22 mouse cellular contexts compared by ENCODE assay signal in the genomic region with DNA sequence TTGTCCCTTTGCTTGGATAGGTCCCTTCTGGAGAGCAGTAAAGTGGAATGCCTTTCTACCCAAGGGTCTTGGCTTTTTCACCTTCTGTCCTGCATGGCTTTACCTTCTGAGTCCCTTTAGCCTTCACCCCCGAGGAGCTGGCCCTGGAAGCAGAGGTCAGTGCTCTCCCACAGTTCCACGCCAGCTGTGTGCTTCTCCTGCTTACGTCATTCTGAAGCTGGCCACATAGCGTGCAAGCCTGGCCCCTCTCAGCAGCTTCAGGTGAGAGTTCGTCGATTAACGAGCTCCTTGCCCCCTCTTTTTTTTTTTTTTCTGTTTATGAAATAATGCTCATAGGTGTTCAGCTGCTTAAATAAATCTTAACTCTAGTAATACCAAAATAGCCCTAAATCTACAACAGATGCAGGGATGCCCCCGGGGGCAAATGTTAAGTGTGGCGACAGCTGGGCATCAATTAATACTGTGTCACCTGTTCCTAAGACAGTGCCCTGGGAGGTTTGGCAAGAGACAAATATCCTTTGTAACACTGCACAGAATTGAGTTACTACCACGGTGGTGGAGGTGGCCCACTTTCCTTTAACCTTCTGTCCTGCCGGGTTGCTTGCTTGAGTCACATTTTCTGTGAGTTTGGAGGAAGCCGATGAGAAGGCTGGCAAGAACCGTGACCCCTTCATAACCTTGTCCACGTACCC.
DNase-seq lines count a peak whose midpoint lies in the region; ATAC-seq and TF ChIP-seq lines count a peak whose summit lies in the region.
"Had no signal": no experiment of that assay in that cellular context is flagged by ENCODE, and none has a peak within 500 bp of the region (broad histone marks: within the 10 kb centered on the region; RNA-seq: fewer than 3 reads in every experiment).

No protein-coding gene starts in this region.

- no peak for ATAC-seq in hindbrain, postnatal 0 days
- peak; percentile 41; the same call in 1 of the 2 replicates for ATAC-seq in limb, embryonic 12.5 days (ENCODE audit: insufficient number of reproducible peaks, insufficient read depth, low FRiP score, low TSS enrichment, low read depth)
- ATAC-seq: CD4-positive, CD25-positive, alpha-beta regulatory T cell, adult 4 months; hindbrain, embryonic 16.5 days; intestine, postnatal 0 days had no signal

- no peaks in the 10 kb centered on the region for H3K27me3 ChIP-seq in hindbrain, embryonic 10.5 days (ENCODE audit: insufficient read depth, poor library complexity, severe bottlenecking)
- no peaks in the 10 kb centered on the region for H3K27me3 ChIP-seq in hindbrain, postnatal 0 days (ENCODE audit: insufficient read depth, low read length)
- no peaks in the 10 kb centered on the region for H3K27me3 ChIP-seq in embryonic facial prominence, embryonic 10.5 days (replicated peaks; ENCODE audit: low read depth, poor library complexity, severe bottlenecking)
- peaks cover 14% of the 10 kb centered on the region for H3K27me3 ChIP-seq in limb, embryonic 12.5 days
- H3K27me3 ChIP-seq in thymus, adult 2 months (ENCODE audit: control insufficient read depth, insufficient read depth, low read length) = no peaks in the 10 kb centered on the region
- H3K27me3 ChIP-seq: forebrain, embryonic 13.5 days; heart, embryonic 13.5 days; liver, embryonic 15.5 days had no signal

- no peaks in the 10 kb centered on the region for H3K9me3 ChIP-seq in hindbrain, embryonic 10.5 days
- no peaks in the 10 kb centered on the region for H3K9me3 ChIP-seq in hindbrain, postnatal 0 days (ENCODE audit: low read length)
- H3K9me3 ChIP-seq in embryonic facial prominence, embryonic 10.5 days = no peaks in the 10 kb centered on the region
- H3K9me3 ChIP-seq in limb, embryonic 12.5 days = no peaks in the 10 kb centered on the region
- H3K9me3 ChIP-seq: forebrain, embryonic 13.5 days; heart, embryonic 13.5 days; liver, embryonic 15.5 days had no signal

- no peak overlapping the region for H3K9ac ChIP-seq in hindbrain, postnatal 0 days (replicated peaks; ENCODE audit: low read length)
- H3K9ac ChIP-seq in limb, embryonic 12.5 days (replicated peaks) = no peak overlapping the region
- H3K9ac ChIP-seq: forebrain, embryonic 13.5 days; heart, embryonic 13.5 days; liver, embryonic 15.5 days had no signal

- 64% methylated on average over 14 of the region's 14 CpGs for WGBS in hindbrain, embryonic 10.5 days
- WGBS in hindbrain, postnatal 0 days = 68% methylated on average over 14 of the region's 14 CpGs
- 43% methylated on average over 14 of the region's 14 CpGs for WGBS in embryonic facial prominence, embryonic 10.5 days
- WGBS in limb, embryonic 12.5 days = 11% methylated on average over 14 of the region's 14 CpGs
- WGBS in thymus, adult 2 months = 96% methylated on average over 14 of the region's 14 CpGs

- H3K4me3 ChIP-seq in hindbrain, embryonic 10.5 days = no peak overlapping the region
- H3K4me3 ChIP-seq in hindbrain, postnatal 0 days (ENCODE audit: low read length) = no peak overlapping the region
- H3K4me3 ChIP-seq in embryonic facial prominence, embryonic 10.5 days = no peak overlapping the region
- no peak overlapping the region for H3K4me3 ChIP-seq in limb, embryonic 12.5 days (replicated peaks)
- no peak overlapping the region for H3K4me3 ChIP-seq in thymus, adult 2 months (ENCODE audit: control insufficient read depth, insufficient read depth, low read length)
- H3K4me3 ChIP-seq: forebrain, embryonic 13.5 days; heart, adult 2 months; heart, embryonic 13.5 days; liver, embryonic 15.5 days had no signal

- no peak for TF ChIP-seq CTCF in hindbrain, postnatal 0 days (IDR thresholded peaks at IDR 0.05; ENCODE audit: low read depth)
- no peak for TF ChIP-seq CTCF in thymus, adult 2 months (IDR thresholded peaks at IDR 0.05; ENCODE audit: borderline replicate concordance, control insufficient read depth, extremely low read depth, insufficient read depth, low read length, poor library complexity)

- peaks cover 31% of the 10 kb centered on the region for H3K4me1 ChIP-seq in hindbrain, embryonic 10.5 days (replicated peaks)
- no peaks in the 10 kb centered on the region; the same call in 1 of the 2 replicates for H3K4me1 ChIP-seq in hindbrain, postnatal 0 days (ENCODE audit: insufficient read depth, low read length)
- peaks cover 61% of the 10 kb centered on the region for H3K4me1 ChIP-seq in embryonic facial prominence, embryonic 10.5 days
- peaks cover 62% of the 10 kb centered on the region for H3K4me1 ChIP-seq in limb, embryonic 12.5 days (replicated peaks)
- H3K4me1 ChIP-seq in thymus, adult 2 months (replicated peaks; ENCODE audit: control insufficient read depth, insufficient read depth, low read length) = no peaks in the 10 kb centered on the region
- H3K4me1 ChIP-seq: liver, embryonic 15.5 days had no signal

- 0 out of 2 replicates have a peak overlapping the region, but pooled peaks have one; percentile 35 for H3K27ac ChIP-seq in hindbrain, embryonic 10.5 days
- H3K27ac ChIP-seq in hindbrain, postnatal 0 days = no peak overlapping the region
- H3K27ac ChIP-seq in embryonic facial prominence, embryonic 10.5 days (replicated peaks) = peak overlapping the region; percentile 21; the same call in 1 of the 2 replicates
- H3K27ac ChIP-seq in limb, embryonic 12.5 days = peak overlapping the region; percentile 53; the same call in 1 of the 2 replicates
- H3K27ac ChIP-seq in thymus, adult 2 months (ENCODE audit: control insufficient read depth, insufficient read depth, low read length) = no peak overlapping the region
- H3K27ac ChIP-seq: forebrain, embryonic 13.5 days; heart, adult 2 months; heart, embryonic 13.5 days; liver, embryonic 15.5 days had no signal

- H3K36me3 ChIP-seq in hindbrain, embryonic 10.5 days = 0 out of 2 replicates have a peak, but pooled peaks cover 6% of the 10 kb centered on the region
- H3K36me3 ChIP-seq in hindbrain, postnatal 0 days (ENCODE audit: insufficient read depth, low read length) = no peaks in the 10 kb centered on the region
- H3K36me3 ChIP-seq in embryonic facial prominence, embryonic 10.5 days (replicated peaks) = peaks cover 7% of the 10 kb centered on the region; the same call in 1 of the 2 replicates
- no peaks in the 10 kb centered on the region for H3K36me3 ChIP-seq in limb, embryonic 12.5 days
- H3K36me3 ChIP-seq in thymus, adult 2 months (ENCODE audit: control insufficient read depth, insufficient read depth, low read length) = no peaks in the 10 kb centered on the region
- H3K36me3 ChIP-seq: heart, embryonic 13.5 days; liver, embryonic 15.5 days had no signal

- no peak for DNase-seq in hindbrain, embryonic 10.5 days (ENCODE audit: low spot score)
- no peak for DNase-seq in hindbrain, postnatal 0 days (ENCODE audit: low spot score)
- DNase-seq in embryo, embryonic 10.5 days (ENCODE audit: low spot score) = peak; percentile 54
- DNase-seq in embryonic facial prominence, embryonic 10.5 days (ENCODE audit: low spot score) = peak; percentile 34
- DNase-seq in left cerebral cortex, adult 11 months (ENCODE audit: low spot score) = no peak
- DNase-seq in thymus, adult 2 months = no peak
- DNase-seq in lung, adult 18-20 months = no peak
- DNase-seq: adrenal gland, postnatal 14 days; cerebellum, adult 11 months; cerebellum, postnatal 14 days; gastrocnemius, postnatal 36 days; heart, adult 2 months; heart, postnatal 14 days; kidney, adult 9 months; lung, postnatal 36 days had no signal

- TF ChIP-seq POLR2A in thymus, adult 2 months (IDR thresholded peaks at IDR 0.05; ENCODE audit: control insufficient read depth, extremely low read depth, insufficient read depth, low read length, poor library complexity) = no peak

- H3K4me2 ChIP-seq in hindbrain, postnatal 0 days (ENCODE audit: low read depth, low read length) = no peak overlapping the region
- no peak overlapping the region for H3K4me2 ChIP-seq in limb, embryonic 12.5 days
- H3K4me2 ChIP-seq: forebrain, embryonic 13.5 days; heart, embryonic 13.5 days; liver, embryonic 15.5 days had no signal

Comparison
In these comparisons a context has a peak if more than half of its experiments do, and no peak if none do; other contexts are left out.
1. H3K27ac ChIP-seq: peak in hindbrain, embryonic 10.5 days (single experiment), embryonic facial prominence, embryonic 10.5 days (single experiment) and limb, embryonic 12.5 days (single experiment); none in hindbrain, postnatal 0 days (single experiment) and thymus, adult 2 months (single experiment).
2. DNase-seq: peak in embryo, embryonic 10.5 days (single experiment) and embryonic facial prominence, embryonic 10.5 days (single experiment); none in hindbrain, embryonic 10.5 days (single experiment), hindbrain, postnatal 0 days (single experiment), left cerebral cortex, adult 11 months (single experiment), thymus, adult 2 months (single experiment) and lung, adult 18-20 months (0 of 2).